Mouse (Mus musculus): ENCODE results near the gene Thegl. TPM values are rescaled to one million over a fixed set of nuclear protein-coding genes. Genes with fewer than 3 reads are reported as not detected.

Thegl gene
- total and polyA plus RNA-seq, 3 experiments, result not detected

GRCm38 (mm10) chr5:77090521-77091096 lies 74.8 kb downstream of the Thegl start (continued):
- TF ChIP-seq MAFK (IDR thresholded peaks at IDR 0.05; ENCODE audit: borderline replicate concordance, low read depth, low read length), result no peak
- no peak for TF ChIP-seq MAX (IDR thresholded peaks at IDR 0.05; ENCODE audit: low read length)
- TF ChIP-seq ELF1 (IDR thresholded peaks at IDR 0.05; ENCODE audit: low read depth, low read length), result no peak
- TF ChIP-seq ZNF384 (IDR thresholded peaks at IDR 0.05; ENCODE audit: low read depth, low read length), result no peak
- TF ChIP-seq GABPA (IDR thresholded peaks at IDR 0.05; ENCODE audit: low read depth, low read length), result no peak
- no peak for TF ChIP-seq MYB (IDR thresholded peaks at IDR 0.05; ENCODE audit: low read depth, low read length)

GRCm38 (mm10) chr5:77091923-77092322 lies 76.1 kb downstream of the Thegl start:
- peak; percentile 51 for DNase-seq (ENCODE audit: low read depth, low spot score)
- H3K4me3 ChIP-seq (ENCODE audit: control insufficient read depth in 1 of 2, insufficient read depth in 1 of 2, low read depth in 2 of 2, low read length in 2 of 2), result no peak overlapping the region
- H3K9me3 ChIP-seq (replicated peaks; ENCODE audit: insufficient read depth, low read length), result no peaks in the 10 kb centered on the region
- H3K27ac ChIP-seq (ENCODE audit: control insufficient read depth, low read depth, low read length), result no peak overlapping the region
- H3K4me1 ChIP-seq (ENCODE audit: control insufficient read depth in 1 of 2, insufficient read depth in 2 of 2, low read length in 2 of 2), result peaks cover 31 to 59% of the 10 kb centered on the region in 2 experiments
- H3K27me3 ChIP-seq (ENCODE audit: control insufficient read depth in 1 of 2, insufficient read depth in 2 of 2, low read length in 2 of 2), result no peaks in the 10 kb centered on the region
- H3K36me3 ChIP-seq (ENCODE audit: control insufficient read depth in 1 of 2, insufficient read depth in 2 of 2, low read length in 2 of 2), result peaks cover 0 to 46% of the 10 kb centered on the region in 2 experiments; a peak in 2 of 4 replicates
- H3K9ac ChIP-seq (ENCODE audit: control insufficient read depth, low read depth, low read length, poor library complexity, severe bottlenecking), result no peak overlapping the region
- H3K79me2 ChIP-seq (ENCODE audit: control insufficient read depth, insufficient read depth, low read length, poor library complexity), result peaks cover 4% of the 10 kb centered on the region; the same call in 1 of the 2 replicates
- no peak for TF ChIP-seq POLR2AphosphoS2 (IDR thresholded peaks at IDR 0.05; ENCODE audit: low read length)
- no peak for TF ChIP-seq KAT2A (conservative IDR thresholded peaks at IDR 0.05; ENCODE audit: low read depth, low read length)
- TF ChIP-seq USF2 (IDR thresholded peaks at IDR 0.05; ENCODE audit: borderline replicate concordance in 1 of 2, insufficient read depth in 1 of 2, low read depth in 1 of 2, low read length in 2 of 2), result no peak
- TF ChIP-seq RAD21 (IDR thresholded peaks at IDR 0.05; ENCODE audit: low read depth, low read length), result no peak
- TF ChIP-seq NELFE (IDR thresholded peaks at IDR 0.05; ENCODE audit: low read depth, low read length), result no peak
- no peak for TF ChIP-seq CHD1 (IDR thresholded peaks at IDR 0.05; ENCODE audit: low read depth, low read length)
- no peak for TF ChIP-seq HCFC1 (IDR thresholded peaks at IDR 0.05; ENCODE audit: low read depth, low read length)
- TF ChIP-seq CHD2 (IDR thresholded peaks at IDR 0.05; ENCODE audit: low read length), result no peak
- no peak for TF ChIP-seq POLR2A (IDR thresholded peaks at IDR 0.05; ENCODE audit: control insufficient read depth in 1 of 2, insufficient read depth in 1 of 2, low read depth in 1 of 2, low read length in 2 of 2, poor library complexity in 1 of 2)
- no peak for TF ChIP-seq SIN3A (IDR thresholded peaks at IDR 0.05; ENCODE audit: low read length)
- TF ChIP-seq GATA1 (IDR thresholded peaks at IDR 0.05; ENCODE audit: low read depth, low read length), result peak; percentile 14; the same call in 1 of the 2 replicates
- TF ChIP-seq ZMIZ1 (IDR thresholded peaks at IDR 0.05; ENCODE audit: low read depth, low read length), result no peak
- TF ChIP-seq USF1 (IDR thresholded peaks at IDR 0.05; ENCODE audit: low read depth, low read length), result no peak
- TF ChIP-seq MXI1 (IDR thresholded peaks at IDR 0.05; ENCODE audit: low read depth, low read length), result no peak
- TF ChIP-seq E2F4 (IDR thresholded peaks at IDR 0.05; ENCODE audit: borderline replicate concordance, low read depth, low read length), result no peak
- peak; percentile 46 to 50; a peak in 3 of 4 replicates for TF ChIP-seq EP300 (IDR thresholded peaks at IDR 0.05; ENCODE audit: low read depth in 1 of 2, low read length in 2 of 2)
- no peak for TF ChIP-seq ZKSCAN1 (IDR thresholded peaks at IDR 0.05; ENCODE audit: low read depth, low read length)
- TF ChIP-seq TBP (IDR thresholded peaks at IDR 0.05; ENCODE audit: low read depth, low read length), result no peak
- peak; percentile 40; the same call in 1 of the 2 replicates for TF ChIP-seq ETS1 (IDR thresholded peaks at IDR 0.05; ENCODE audit: low read depth, low read length)
- TF ChIP-seq MYB (IDR thresholded peaks at IDR 0.05; ENCODE audit: low read depth, low read length), result no peak
- no peak for TF ChIP-seq MAFK (IDR thresholded peaks at IDR 0.05; ENCODE audit: borderline replicate concordance, low read depth, low read length)
- no peak for TF ChIP-seq POLR2AphosphoS5 (IDR thresholded peaks at IDR 0.05; ENCODE audit: borderline replicate concordance, low read depth, low read length)
- no peak for TF ChIP-seq MAX (IDR thresholded peaks at IDR 0.05; ENCODE audit: low read length)
- no peak for TF ChIP-seq MAZ (IDR thresholded peaks at IDR 0.05; ENCODE audit: low read depth, low read length)
- TF ChIP-seq SMC3 (IDR thresholded peaks at IDR 0.05; ENCODE audit: low read depth, low read length), result no peak
- no peak for TF ChIP-seq UBTF (IDR thresholded peaks at IDR 0.05; ENCODE audit: borderline replicate concordance, insufficient read depth, low read depth, low read length)
- TF ChIP-seq NRF1 (IDR thresholded peaks at IDR 0.05; ENCODE audit: insufficient read depth, low read depth, low read length, poor library complexity, severe bottlenecking), result no peak
- peak; percentile 34 for TF ChIP-seq TAL1 (IDR thresholded peaks at IDR 0.05; ENCODE audit: low read length)
- TF ChIP-seq MEF2A (IDR thresholded peaks at IDR 0.05; ENCODE audit: extremely low read depth, insufficient replicate concordance, low read depth, low read length, poor library complexity, severe bottlenecking), result no peak
- no peak for TF ChIP-seq CTCF (IDR thresholded peaks at IDR 0.05 in 2 of 3, conservative IDR thresholded peaks at IDR 0.05 in 1 of 3; ENCODE audit: control insufficient read depth in 1 of 3, insufficient read depth in 1 of 3, low read depth in 2 of 3, low read length in 3 of 3, poor library complexity in 1 of 3, severe bottlenecking in 1 of 3)
- no peak for TF ChIP-seq ZNF384 (IDR thresholded peaks at IDR 0.05; ENCODE audit: low read depth, low read length)
- TF ChIP-seq TCF12 (IDR thresholded peaks at IDR 0.05; ENCODE audit: low read depth, low read length), result peak; percentile 15; the same call in 1 of the 2 replicates

All from MEL (cell line).